Mouse (Mus musculus) liver, adult 2 months (tissue): ENCODE measurements around the gene Pbxip1.

Source experiments
- CTCF ChIP-seq: fragments of 200-500 bp; IDR thresholded peaks from 2 replicates; pipeline ENCODE4 v1.5.1; 2011; ENCODE audit warnings: low read depth, low read length, control low read depth
- POLR2A ChIP-seq: fragments of 200-500 bp; IDR thresholded peaks from 2 replicates; pipeline ENCODE4 v1.6.1; 2011; ENCODE audit warnings: low read length, control low read depth; ENCODE audit not compliant: insufficient read depth; ENCODE audit errors: extremely low read depth

GRCm38 (mm10) chr3:89458372-89458964 lies 22.0 kb downstream of the Pbxip1 start:
- TF ChIP-seq CTCF = no peak
- TF ChIP-seq POLR2A = no peak
